Mouse (Mus musculus): Measurements from ENCODE around the gene Tbp.
"Not testable (repeated sequence)": the region's sequence is repeated elsewhere in the genome, so short reads cannot be mapped to it uniquely, and the experiment has no call there.

Tbp gene

DNA sequence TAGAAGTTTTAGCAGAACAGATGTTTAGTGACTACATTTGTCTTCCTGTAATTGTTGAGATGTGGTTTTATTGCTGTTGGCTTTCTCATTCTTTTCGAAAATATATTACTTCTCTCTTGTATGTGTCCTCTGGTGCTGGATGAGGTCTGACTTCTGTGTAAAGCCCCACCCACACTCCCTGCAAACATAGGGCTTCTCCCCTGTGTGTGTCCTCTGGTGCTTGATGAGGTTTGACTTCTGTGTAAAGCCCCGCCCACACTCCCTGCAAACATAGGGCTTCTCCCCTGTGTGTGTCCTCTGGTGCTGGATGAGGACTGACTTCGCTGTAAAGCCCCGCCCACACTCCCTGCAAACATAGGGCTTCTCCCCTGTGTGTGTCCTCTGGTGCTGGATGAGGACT lies 44.2 kb downstream of the Tbp start:
- not testable (repeated sequence) for DNase-seq

- DNase-seq: no peak
These were observed 46.8 kb downstream of the Tbp start for GRCm38 (mm10) chr17:15546440-15546839.

GRCm38 (mm10) chr17:15549713-15550112 lies 50.0 kb downstream of the Tbp start:
- DNase-seq: no peak

GRCm38 (mm10) chr17:15559946-15560345 lies 60.3 kb downstream of the Tbp start:
- DNase-seq: no peak

- peak; percentile 99 for DNase-seq
These were observed 64.6 kb downstream of the Tbp start, which contains the start of gene Prdm9 for GRCm38 (mm10) chr17:15564014-15564927. Prdm9 (minus strand) TSS chr17:15564354.

- peak; percentile 16 for DNase-seq
These were observed 65.2 kb downstream of the Tbp start for GRCm38 (mm10) chr17:15564928-15565300.

DNA sequence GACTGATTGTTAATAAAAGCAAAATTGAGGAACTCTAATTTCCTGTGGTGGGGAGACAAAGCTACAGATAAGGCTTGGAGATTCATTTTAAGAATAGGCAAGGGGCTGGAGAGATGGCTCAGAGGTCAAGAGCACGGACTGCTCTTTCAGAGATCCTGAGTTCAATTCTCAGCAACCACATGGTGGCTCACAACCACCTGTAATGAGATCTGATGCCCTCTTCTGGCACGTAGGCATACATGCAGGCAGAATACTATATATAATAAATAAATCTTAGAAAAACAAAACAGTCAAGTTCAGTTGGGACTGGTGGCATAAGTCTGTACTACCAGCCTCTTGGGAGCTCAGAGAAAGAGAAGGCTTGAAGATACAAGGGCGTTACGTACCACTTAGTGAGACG lies 67.2 kb downstream of the Tbp start:
- DNase-seq: no peak

- DNase-seq: no peak
These were observed 75.4 kb downstream of the Tbp start for GRCm38 (mm10) chr17:15575056-15575455.

GRCm38 (mm10) chr17:15577291-15577694 lies 77.6 kb downstream of the Tbp start:
- peak; percentile 12 for DNase-seq

Measured in kidney, adult 11 months (tissue).